21 mouse cellular contexts compared by ENCODE assay signal in the genomic region with DNA sequence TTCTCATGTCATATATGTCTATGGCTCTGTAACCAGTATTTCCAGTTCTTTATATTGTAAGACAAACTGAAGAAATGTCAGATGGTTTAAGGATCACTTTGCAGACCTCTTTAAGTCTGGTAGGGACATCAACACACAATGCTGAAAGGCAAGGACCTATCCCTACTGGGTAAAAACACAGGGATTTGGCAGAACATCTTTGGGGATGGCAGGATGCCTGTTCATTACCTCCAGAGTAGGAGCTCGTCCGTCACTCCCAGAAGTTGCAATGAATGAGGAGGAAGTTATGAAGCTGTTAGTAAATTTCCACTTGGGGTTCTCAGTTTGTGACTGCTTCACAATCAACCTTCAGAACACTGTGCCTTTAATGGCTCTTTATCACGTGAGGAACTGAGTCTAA.
"Had no signal": no experiment of that assay in that cellular context is flagged by ENCODE, and none has a peak within 500 bp of the region (broad histone marks: within the 10 kb centered on the region; RNA-seq: fewer than 3 reads in every experiment).

No protein-coding gene starts in this region.

- H3K27ac ChIP-seq: left cerebral cortex, adult 2 months; limb, embryonic 12.5 days; liver, embryonic 12.5 days; liver, embryonic 15.5 days; lung, embryonic 15.5 days; midbrain, embryonic 10.5 days; midbrain, embryonic 13.5 days had no signal

- H3K9me3 ChIP-seq: limb, embryonic 12.5 days; liver, embryonic 12.5 days; liver, embryonic 15.5 days; lung, embryonic 15.5 days; midbrain, embryonic 10.5 days; midbrain, embryonic 13.5 days had no signal

- H3K36me3 ChIP-seq: limb, embryonic 12.5 days; liver, embryonic 12.5 days; liver, embryonic 15.5 days; lung, embryonic 15.5 days; midbrain, embryonic 10.5 days; midbrain, embryonic 13.5 days had no signal

- H3K4me3 ChIP-seq: left cerebral cortex, adult 2 months; limb, embryonic 12.5 days; liver, embryonic 12.5 days; liver, embryonic 15.5 days; lung, embryonic 15.5 days; megakaryocyte, embryonic 14.5 days; midbrain, embryonic 10.5 days; midbrain, embryonic 13.5 days had no signal

- H3K4me2 ChIP-seq: limb, embryonic 12.5 days; liver, embryonic 12.5 days; liver, embryonic 15.5 days; lung, embryonic 15.5 days; midbrain, embryonic 13.5 days had no signal

- DNase-seq: kidney, adult 18-20 months; kidney, adult 9 months; kidney, postnatal 14 days; kidney, postnatal 4 days; liver; lung, adult 18-20 months; lung, postnatal 10 days; lung, postnatal 36 days; right cerebral cortex, postnatal 25 days; spleen, adult 18-20 months; thymus, postnatal 36 days had no signal

- ATAC-seq: inflammation-experienced regulatory T-cells, adult 6 months; intestine, embryonic 16.5 days; liver, embryonic 12.5 days; midbrain, embryonic 13.5 days had no signal

- H3K4me1 ChIP-seq: liver, embryonic 12.5 days; liver, embryonic 15.5 days; lung, embryonic 15.5 days; megakaryocyte, embryonic 14.5 days had no signal

- H3K9ac ChIP-seq: limb, embryonic 12.5 days; liver, embryonic 12.5 days; liver, embryonic 15.5 days; lung, embryonic 15.5 days; midbrain, embryonic 13.5 days had no signal

- H3K27me3 ChIP-seq: limb, embryonic 12.5 days; liver, embryonic 12.5 days; liver, embryonic 15.5 days; megakaryocyte, embryonic 14.5 days; midbrain, embryonic 13.5 days had no signal
